Mouse (Mus musculus): ENCODE results near the gene Mfap5. TPM values are rescaled to one million over a fixed set of nuclear protein-coding genes. Genes with fewer than 3 reads are reported as not detected.

The Mfap5 gene
- polyA plus RNA-seq (2012; rRNA removed), result 0.12 and 0.27 TPM in 2 replicates

DNA sequence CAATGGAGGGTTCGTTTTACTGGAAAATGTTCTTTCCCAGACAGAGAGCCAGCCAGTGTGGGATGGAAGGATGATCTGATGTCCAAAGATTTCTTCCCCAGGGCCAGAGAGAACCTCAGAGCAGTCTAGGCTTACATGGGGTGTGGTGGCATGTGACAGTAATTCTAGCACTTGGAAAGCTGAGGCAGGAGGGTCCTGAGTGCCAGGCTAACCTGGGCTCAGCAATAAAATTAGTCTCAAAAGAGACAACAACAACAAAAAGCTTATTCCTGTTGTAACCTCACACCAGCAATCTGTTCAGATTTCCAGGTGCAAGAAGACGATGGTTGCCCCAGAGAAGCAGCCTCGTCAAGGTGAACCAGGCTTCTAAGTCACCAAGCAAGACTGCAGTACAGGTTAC, at the start of gene Mfap5:
TSS of gene Mfap5 (plus strand) at position 301 of the 400 bp plus-strand sequence.

GRCm38 (mm10) chr6:122498661-122499060, 7.0 kb upstream of the Mfap5 start, which contains the start of gene Rimklb:
Rimklb (minus strand) TSS chr6:122498761.

DNA sequence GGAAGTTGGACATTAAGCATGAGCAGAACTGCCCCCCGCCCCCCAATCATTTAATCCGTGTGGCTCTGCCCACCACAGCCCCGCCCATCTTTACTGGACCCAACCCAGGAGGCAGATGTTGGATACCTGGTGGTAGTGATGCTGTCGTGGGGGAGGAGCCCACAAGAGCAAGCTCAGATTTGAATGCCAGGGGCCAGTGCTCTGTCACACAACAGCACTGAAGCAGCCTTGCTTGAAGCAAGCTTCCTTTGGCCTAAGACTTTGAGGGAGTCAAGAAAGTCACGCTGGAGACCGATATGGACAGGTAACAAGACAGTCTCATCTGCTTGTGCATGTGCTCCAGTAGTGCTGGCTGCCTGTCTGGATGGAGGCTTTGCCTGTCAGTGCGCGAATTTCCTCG, 48.0 kb downstream of the Mfap5 start, which contains the start of gene Aicda:
TSS of gene Aicda (plus strand) at position 196 of the 400 bp plus-strand sequence.

Other genes starting within 250 kb of the Mfap5 start
- not detected in 2 replicates for gene Klrg1, start 223.0 kb upstream of the Mfap5 start, polyA plus RNA-seq (2012; rRNA removed)
- 49.1 and 56.9 TPM in 2 replicates for gene M6pr, start 197.1 kb upstream of the Mfap5 start, polyA plus RNA-seq (2012; rRNA removed)
- 2.1 and 2.2 TPM in 2 replicates for gene Phc1, start 165.3 kb upstream of the Mfap5 start, polyA plus RNA-seq (2012; rRNA removed)
- 0.35 and 1.00 TPM in 2 replicates for gene Rimklb, start 7.1 kb upstream of the Mfap5 start, polyA plus RNA-seq (2012; rRNA removed)
- not detected in 2 replicates for gene Aicda, start 48.0 kb downstream of the Mfap5 start, polyA plus RNA-seq (2012; rRNA removed)
- gene Apobec1, start 96.6 kb downstream of the Mfap5 start, polyA plus RNA-seq (2012; rRNA removed), result 3.6 and 5.6 TPM in 2 replicates
- gene Gdf3, start 104.2 kb downstream of the Mfap5 start, polyA plus RNA-seq (2012; rRNA removed), result 1.5 and 1.6 TPM in 2 replicates
- not detected in 2 replicates for gene Dppa3, start 120.6 kb downstream of the Mfap5 start, polyA plus RNA-seq (2012; rRNA removed)
- gene Nanog, start 201.6 kb downstream of the Mfap5 start, polyA plus RNA-seq (2012; rRNA removed), result 0.01 TPM in 2 replicates